Mouse (Mus musculus): ENCODE results near the gene Bud23. TPM values are rescaled to one million over a fixed set of nuclear protein-coding genes. Genes with fewer than 3 reads are reported as not detected.
A peak's percentile ranks its signal among the peaks of the same experiment; 100 is the strongest.

Gene Bud23
- polyA plus RNA-seq, 1 experiment from 2014 or later: 43.0 TPM

GRCm38 (mm10) chr5:135100981-135101380 lies 36.2 kb upstream of the Bud23 start:
- H3K9me3 ChIP-seq (replicated peaks; ENCODE audit: control insufficient read depth, low read length): no peaks in the 10 kb centered on the region
- H3K27me3 ChIP-seq (ENCODE audit: control insufficient read depth, insufficient read depth, low read depth, low read length): peaks cover 13% of the 10 kb centered on the region; the same call in 1 of the 2 replicates
- H3K36me3 ChIP-seq (ENCODE audit: control insufficient read depth, insufficient read depth): no peaks in the 10 kb centered on the region
- H3K4me1 ChIP-seq (ENCODE audit: control insufficient read depth, low read depth, low read length): no peaks in the 10 kb centered on the region
- no peak overlapping the region for H3K4me2 ChIP-seq (ENCODE audit: low read depth, low read length)
- no peak overlapping the region for H3K9ac ChIP-seq (ENCODE audit: low read depth, low read length)
- ATAC-seq (ENCODE audit: low read depth): no peak
- WGBS (ENCODE audit: insufficient replicate concordance): 36% methylated on average over 1 of the region's 1 CpGs
- H3K4me3 ChIP-seq (ENCODE audit: low read depth, low read length): no peak overlapping the region
- H3K27ac ChIP-seq (ENCODE audit: low read length): no peak overlapping the region

- H3K9me3 ChIP-seq (replicated peaks; ENCODE audit: control insufficient read depth, low read length): no peaks in the 10 kb centered on the region
- ATAC-seq (ENCODE audit: low read depth): no peak
- H3K4me2 ChIP-seq (ENCODE audit: low read depth, low read length): 0 out of 2 replicates have a peak within 1 kb of the TSS, but pooled peaks have one; percentile 25
- no peak within 1 kb of the TSS for H3K27ac ChIP-seq (ENCODE audit: low read length)
- H3K27me3 ChIP-seq (ENCODE audit: control insufficient read depth, insufficient read depth, low read depth, low read length): peaks cover 38% of the 10 kb centered on the region
- no peaks in the 10 kb centered on the region for H3K4me1 ChIP-seq (ENCODE audit: control insufficient read depth, low read depth, low read length)
- H3K36me3 ChIP-seq (ENCODE audit: control insufficient read depth, insufficient read depth): no peaks in the 10 kb centered on the region
- no peak within 1 kb of the TSS for H3K9ac ChIP-seq (ENCODE audit: low read depth, low read length)
- WGBS (ENCODE audit: insufficient replicate concordance): 5% methylated on average over 39 of the region's 39 CpGs
- H3K4me3 ChIP-seq (ENCODE audit: low read depth, low read length): no peak within 1 kb of the TSS
Measured at GRCm38 (mm10) chr5:135089653-135090052, 24.9 kb upstream of the Bud23 start, which contains the start of gene Mlxipl. Mlxipl (plus strand) TSS chr5:135089890.

DNA sequence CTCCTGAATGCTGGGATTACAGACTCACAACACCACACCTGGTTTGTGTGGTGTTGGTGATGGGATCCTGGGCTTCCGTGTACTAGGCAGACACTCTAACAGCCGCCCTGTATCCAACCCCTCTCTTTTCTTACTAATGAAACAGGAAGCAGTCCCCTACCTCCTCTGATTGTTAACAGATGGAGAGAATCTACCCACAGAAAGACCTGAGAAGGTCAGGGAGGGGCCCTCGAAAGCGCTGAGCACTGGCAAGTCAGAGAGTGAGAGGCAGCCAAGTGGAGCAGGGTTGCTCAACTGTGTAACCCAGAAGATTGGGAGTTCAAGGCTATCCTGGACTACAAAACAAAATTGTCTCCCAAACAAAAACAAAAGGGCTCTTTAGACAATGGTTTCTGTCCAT lies 22.1 kb upstream of the Bud23 start:
- Histone ChIP-seq H3K27ac (ENCODE audit: low read length) (no peak overlapping the region), H3K4me2 (ENCODE audit: low read depth, low read length) (no peak overlapping the region), H3K4me3 (ENCODE audit: low read depth, low read length) (no peak overlapping the region), H3K27me3 (ENCODE audit: control insufficient read depth, insufficient read depth, low read depth, low read length) (peaks cover 34% of the 10 kb centered on the region), H3K36me3 (ENCODE audit: control insufficient read depth, insufficient read depth) (no peaks in the 10 kb centered on the region), H3K9ac (ENCODE audit: low read depth, low read length) (no peak overlapping the region), H3K4me1 (ENCODE audit: control insufficient read depth, low read depth, low read length) (no peaks in the 10 kb centered on the region), H3K9me3 (replicated peaks; ENCODE audit: control insufficient read depth, low read length) (no peaks in the 10 kb centered on the region)
- no peak for ATAC-seq (ENCODE audit: low read depth)
- WGBS (ENCODE audit: insufficient replicate concordance): 48% methylated on average over 4 of the region's 4 CpGs

DNA sequence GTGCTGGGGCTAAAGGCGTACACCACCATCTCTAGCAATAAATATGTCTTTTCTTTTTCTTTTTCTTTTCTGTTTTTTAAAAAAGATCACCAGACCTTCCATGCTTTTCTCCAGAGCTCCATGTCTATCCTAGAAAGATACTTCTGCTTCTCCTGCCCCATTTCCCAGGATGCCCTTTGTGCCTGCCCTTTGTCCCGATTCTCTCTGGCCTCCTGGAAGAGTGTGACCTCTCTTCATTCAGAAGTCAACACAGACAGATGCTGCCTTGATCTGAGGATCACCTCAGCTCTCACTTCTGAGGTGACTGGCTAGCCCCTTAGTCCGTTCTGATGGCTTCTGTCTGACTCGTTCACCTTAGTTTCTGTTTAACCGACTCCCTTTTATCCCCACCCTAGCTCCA lies 15.8 kb upstream of the Bud23 start:
- WGBS (ENCODE audit: insufficient replicate concordance): 62% methylated on average over 5 of the region's 5 CpGs
- no peak overlapping the region for H3K4me2 ChIP-seq (ENCODE audit: low read depth, low read length)
- H3K4me1 ChIP-seq (ENCODE audit: control insufficient read depth, low read depth, low read length): peaks cover 9% of the 10 kb centered on the region
- ATAC-seq (ENCODE audit: low read depth): no peak
- no peaks in the 10 kb centered on the region for H3K36me3 ChIP-seq (ENCODE audit: control insufficient read depth, insufficient read depth)
- no peak overlapping the region for H3K27ac ChIP-seq (ENCODE audit: low read length)
- no peak overlapping the region for H3K9ac ChIP-seq (ENCODE audit: low read depth, low read length)
- H3K4me3 ChIP-seq (ENCODE audit: low read depth, low read length): no peak overlapping the region
- H3K27me3 ChIP-seq (ENCODE audit: control insufficient read depth, insufficient read depth, low read depth, low read length): 0 out of 2 replicates have a peak, but pooled peaks cover 2% of the 10 kb centered on the region
- H3K9me3 ChIP-seq (replicated peaks; ENCODE audit: control insufficient read depth, low read length): no peaks in the 10 kb centered on the region

- no peak overlapping the region for H3K9ac ChIP-seq (ENCODE audit: low read depth, low read length)
- H3K4me3 ChIP-seq (ENCODE audit: low read depth, low read length): no peak overlapping the region
- H3K9me3 ChIP-seq (replicated peaks; ENCODE audit: control insufficient read depth, low read length): no peaks in the 10 kb centered on the region
- 0 out of 2 replicates have a peak, but pooled peaks cover 2% of the 10 kb centered on the region for H3K27me3 ChIP-seq (ENCODE audit: control insufficient read depth, insufficient read depth, low read depth, low read length)
- 69% methylated on average over 2 of the region's 2 CpGs for WGBS (ENCODE audit: insufficient replicate concordance)
- ATAC-seq (ENCODE audit: low read depth): no peak
- H3K4me1 ChIP-seq (ENCODE audit: control insufficient read depth, low read depth, low read length): peaks cover 9% of the 10 kb centered on the region
- no peaks in the 10 kb centered on the region for H3K36me3 ChIP-seq (ENCODE audit: control insufficient read depth, insufficient read depth)
- no peak overlapping the region for H3K27ac ChIP-seq (ENCODE audit: low read length)
- no peak overlapping the region for H3K4me2 ChIP-seq (ENCODE audit: low read depth, low read length)
Measured at GRCm38 (mm10) chr5:135079578-135079977, 14.8 kb upstream of the Bud23 start.

DNA sequence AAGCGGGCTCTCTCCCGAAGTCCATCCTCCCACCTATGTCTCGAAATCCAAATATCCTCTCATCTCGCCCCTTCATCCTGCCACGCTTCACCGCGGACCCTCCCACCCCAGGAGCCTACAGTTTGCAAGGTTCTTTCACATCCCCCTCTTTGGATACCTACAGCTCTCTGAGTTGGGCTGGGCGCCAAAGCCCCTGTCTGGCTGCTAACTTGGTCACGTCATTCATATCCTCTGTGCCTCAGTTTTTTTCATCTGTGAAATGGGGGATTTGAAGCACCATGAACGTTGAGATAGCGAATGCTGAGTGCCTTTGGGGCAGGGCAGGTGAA lies 13.7 kb upstream of the Bud23 start:
- WGBS (ENCODE audit: insufficient replicate concordance): 2% methylated on average over 11 of the region's 11 CpGs
- H3K4me1 ChIP-seq (ENCODE audit: control insufficient read depth, low read depth, low read length): peaks cover 9% of the 10 kb centered on the region
- no peak overlapping the region for H3K27ac ChIP-seq (ENCODE audit: low read length)
- H3K36me3 ChIP-seq (ENCODE audit: control insufficient read depth, insufficient read depth): no peaks in the 10 kb centered on the region
- 0 out of 2 replicates have a peak, but pooled peaks cover 2% of the 10 kb centered on the region for H3K27me3 ChIP-seq (ENCODE audit: control insufficient read depth, insufficient read depth, low read depth, low read length)
- H3K9me3 ChIP-seq (replicated peaks; ENCODE audit: control insufficient read depth, low read length): no peaks in the 10 kb centered on the region
- no peak overlapping the region for H3K9ac ChIP-seq (ENCODE audit: low read depth, low read length)
- no peak for ATAC-seq (ENCODE audit: low read depth)
- peak overlapping the region; percentile 93 for H3K4me2 ChIP-seq (ENCODE audit: low read depth, low read length)
- H3K4me3 ChIP-seq (ENCODE audit: low read depth, low read length): peak overlapping the region; percentile 67

- H3K4me1 ChIP-seq (ENCODE audit: control insufficient read depth, low read depth, low read length): peaks cover 9% of the 10 kb centered on the region
- no peaks in the 10 kb centered on the region for H3K9me3 ChIP-seq (replicated peaks; ENCODE audit: control insufficient read depth, low read length)
- no peaks in the 10 kb centered on the region for H3K36me3 ChIP-seq (ENCODE audit: control insufficient read depth, insufficient read depth)
- ATAC-seq (ENCODE audit: low read depth): peak; percentile 84
- peak within 1 kb of the TSS; percentile 93 for H3K4me2 ChIP-seq (ENCODE audit: low read depth, low read length)
- peak within 1 kb of the TSS; percentile 67 for H3K4me3 ChIP-seq (ENCODE audit: low read depth, low read length)
- WGBS (ENCODE audit: insufficient replicate concordance): 1% methylated on average over 75 of the region's 83 CpGs
- H3K27me3 ChIP-seq (ENCODE audit: control insufficient read depth, insufficient read depth, low read depth, low read length): 0 out of 2 replicates have a peak, but pooled peaks cover 2% of the 10 kb centered on the region
- H3K27ac ChIP-seq (ENCODE audit: low read length): no peak within 1 kb of the TSS
- peak within 1 kb of the TSS; percentile 74 for H3K9ac ChIP-seq (ENCODE audit: low read depth, low read length)
Measured at GRCm38 (mm10) chr5:135077564-135078481, 13.1 kb upstream of the Bud23 start, which contains the start of gene Vps37d. Vps37d (minus strand) TSS chr5:135078266.

DNA sequence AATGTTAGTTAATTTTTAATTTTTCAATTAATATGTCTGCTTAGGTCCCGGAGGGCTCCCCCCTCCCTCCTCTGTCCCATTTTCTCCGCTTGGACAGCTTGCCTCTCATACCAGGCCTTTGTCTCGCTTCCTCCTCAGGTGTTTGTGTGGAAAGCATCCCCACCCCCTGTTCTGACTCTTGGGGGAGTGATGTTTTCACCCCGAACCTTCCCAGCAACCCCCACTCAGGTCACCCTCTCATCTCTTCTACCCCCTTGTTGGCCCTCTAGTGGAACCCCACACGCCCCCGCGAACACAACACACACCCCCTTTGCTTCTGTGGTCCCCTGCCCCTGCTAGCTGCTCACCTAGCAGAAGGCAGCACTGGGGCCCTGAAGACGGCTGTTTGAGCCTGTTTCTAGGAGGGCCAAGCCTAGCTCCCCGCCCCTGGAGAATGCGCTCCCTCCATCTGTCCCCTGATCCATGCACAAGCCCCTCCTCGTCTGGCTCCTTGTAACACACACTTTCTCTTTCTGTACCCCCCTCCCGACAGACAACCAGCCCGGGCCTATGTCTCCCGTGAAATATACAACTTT lies 12.3 kb upstream of the Bud23 start:
- Histone ChIP-seq H3K36me3 (ENCODE audit: control insufficient read depth, insufficient read depth) (no peaks in the 10 kb centered on the region), H3K4me2 (ENCODE audit: low read depth, low read length) (peak overlapping the region; percentile 93), H3K9me3 (replicated peaks; ENCODE audit: control insufficient read depth, low read length) (no peaks in the 10 kb centered on the region), H3K27ac (ENCODE audit: low read length) (no peak overlapping the region), H3K4me3 (ENCODE audit: low read depth, low read length) (no peak overlapping the region), H3K9ac (ENCODE audit: low read depth, low read length) (no peak overlapping the region), H3K4me1 (ENCODE audit: control insufficient read depth, low read depth, low read length) (peaks cover 9% of the 10 kb centered on the region), H3K27me3 (ENCODE audit: control insufficient read depth, insufficient read depth, low read depth, low read length) (0 out of 2 replicates have a peak, but pooled peaks cover 2% of the 10 kb centered on the region)
- 49% methylated on average over 14 of the region's 14 CpGs for WGBS (ENCODE audit: insufficient replicate concordance)
- no peak for ATAC-seq (ENCODE audit: low read depth)

- H3K4me3 ChIP-seq (ENCODE audit: low read depth, low read length): no peak overlapping the region
Measured at GRCm38 (mm10) chr5:135076368-135076767, 11.6 kb upstream of the Bud23 start.

More at GRCm38 (mm10) chr5:135076368-135076767, 11.6 kb upstream of the Bud23 start:
- ATAC-seq (ENCODE audit: low read depth): no peak
- H3K4me1 ChIP-seq (ENCODE audit: control insufficient read depth, low read depth, low read length): peaks cover 9% of the 10 kb centered on the region
- H3K9me3 ChIP-seq (replicated peaks; ENCODE audit: control insufficient read depth, low read length): no peaks in the 10 kb centered on the region
- 0 out of 2 replicates have a peak, but pooled peaks cover 2% of the 10 kb centered on the region for H3K27me3 ChIP-seq (ENCODE audit: control insufficient read depth, insufficient read depth, low read depth, low read length)
- WGBS (ENCODE audit: insufficient replicate concordance): 76% methylated on average over 14 of the region's 14 CpGs
- H3K36me3 ChIP-seq (ENCODE audit: control insufficient read depth, insufficient read depth): no peaks in the 10 kb centered on the region
- no peak overlapping the region; the same call in 1 of the 2 replicates for H3K9ac ChIP-seq (ENCODE audit: low read depth, low read length)
- H3K27ac ChIP-seq (ENCODE audit: low read length): no peak overlapping the region
- H3K4me2 ChIP-seq (ENCODE audit: low read depth, low read length): no peak overlapping the region
